Mouse (Mus musculus) common myeloid progenitor, adult 5-6 weeks (primary cell): ENCODE results near the gene Macf1. TPM values are rescaled to one million over a fixed set of nuclear protein-coding genes. Genes with fewer than 3 reads are reported as not detected.
"Not testable (repeated sequence)": the region's sequence is repeated elsewhere in the genome, so short reads cannot be mapped to it uniquely, and the experiment has no call there.

ENCODE experiments used
- ATAC-seq: replicated peaks from 2 replicates; pipeline ENCODE4 v1.8.0; 2016; ENCODE audit warnings: low read depth, mild to moderate bottlenecking, moderate TSS enrichment, inconsistent platforms; ENCODE audit not compliant: poor library complexity, severe bottlenecking
- total RNA-seq: library from RNA; stranded (forward); fragments of 200-1000, 187-1606 nt; gene quantifications from 2 replicates; pipeline ENCODE4 v1.2.3, GENCODE M21; 2017

Macf1 gene
- total RNA-seq, 1 experiment from 2014 or later, result 225 TPM

DNA sequence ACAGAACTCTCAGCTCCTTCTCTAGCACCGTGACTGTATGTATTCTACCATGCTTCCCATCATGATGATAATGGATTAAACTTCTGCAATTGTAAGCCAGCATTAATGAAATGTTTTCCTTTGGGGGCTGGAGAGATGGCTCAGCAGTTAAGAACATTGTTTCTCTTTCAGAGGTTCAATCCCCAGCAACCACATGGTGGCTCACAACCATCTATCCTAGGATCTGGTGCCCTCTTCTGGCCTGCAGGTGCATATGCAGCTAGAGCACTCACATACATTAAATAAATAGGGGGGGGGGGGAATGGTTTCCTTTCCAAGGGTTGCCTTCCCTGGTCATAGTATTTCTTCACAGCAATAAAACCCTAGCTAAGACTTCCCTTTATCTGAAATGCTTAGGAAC, 292.0 kb downstream of the Macf1 start:
- peak; percentile 63; the same call in 1 of the 2 replicates for ATAC-seq

DNA sequence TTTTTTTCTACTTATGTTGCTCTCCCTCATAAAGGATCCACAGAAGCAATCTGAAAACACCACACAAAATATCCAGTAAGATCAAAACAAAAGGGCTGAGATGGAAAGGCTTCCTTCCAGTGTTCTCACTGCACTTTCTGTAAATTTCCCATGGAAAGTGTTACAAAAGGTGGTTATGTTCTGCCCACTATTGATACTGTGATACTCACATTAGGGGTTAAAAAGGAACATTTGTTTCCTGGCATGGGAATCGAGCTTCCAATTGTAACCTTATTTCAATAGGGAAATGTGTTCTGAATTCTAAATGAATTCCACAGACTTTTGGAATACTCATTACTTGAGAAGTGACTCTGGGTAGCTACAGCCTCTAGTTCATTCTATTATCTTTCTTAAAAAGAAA, 299.1 kb downstream of the Macf1 start:
- ATAC-seq, result no peak

DNA sequence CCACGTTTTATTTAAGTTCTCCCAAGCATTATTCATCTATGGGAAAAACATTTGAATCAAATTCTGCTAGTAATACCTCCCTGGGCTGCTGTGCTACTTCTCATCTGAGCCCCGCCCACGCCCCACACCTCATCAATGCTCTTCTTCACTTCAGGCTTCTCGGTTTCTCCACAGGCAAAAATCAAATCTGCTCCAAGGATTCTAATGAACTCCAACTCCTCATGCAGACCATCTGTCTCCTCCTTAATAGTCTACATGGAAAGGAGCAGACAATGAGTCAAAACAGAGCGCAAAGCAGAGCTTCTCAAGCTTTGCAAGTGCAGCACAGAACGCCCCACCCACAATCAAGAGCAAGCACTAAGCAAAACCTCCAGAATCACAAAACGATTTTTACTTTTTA, 301.0 kb downstream of the Macf1 start:
- ATAC-seq, result no peak

DNA sequence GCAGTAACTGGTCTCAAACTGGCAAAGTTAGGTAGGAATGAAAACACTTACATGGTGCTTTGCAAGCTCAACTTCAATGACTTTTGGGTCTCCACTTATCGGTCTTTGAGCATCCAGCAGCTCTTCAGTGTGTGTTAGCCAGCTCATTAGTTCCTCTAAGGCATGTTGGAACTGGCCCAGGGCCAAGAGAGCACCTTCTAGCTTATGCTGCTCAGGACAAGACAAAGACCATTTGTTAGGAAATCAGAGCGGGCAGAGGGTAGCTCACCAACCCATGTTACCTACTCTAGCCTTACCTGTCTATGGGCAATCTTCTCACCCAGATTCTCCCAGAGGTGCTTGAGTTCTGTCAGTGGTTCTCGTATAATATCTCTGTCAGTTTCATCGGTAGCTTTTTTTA, 302.1 kb downstream of the Macf1 start:
- no peak for ATAC-seq

DNA sequence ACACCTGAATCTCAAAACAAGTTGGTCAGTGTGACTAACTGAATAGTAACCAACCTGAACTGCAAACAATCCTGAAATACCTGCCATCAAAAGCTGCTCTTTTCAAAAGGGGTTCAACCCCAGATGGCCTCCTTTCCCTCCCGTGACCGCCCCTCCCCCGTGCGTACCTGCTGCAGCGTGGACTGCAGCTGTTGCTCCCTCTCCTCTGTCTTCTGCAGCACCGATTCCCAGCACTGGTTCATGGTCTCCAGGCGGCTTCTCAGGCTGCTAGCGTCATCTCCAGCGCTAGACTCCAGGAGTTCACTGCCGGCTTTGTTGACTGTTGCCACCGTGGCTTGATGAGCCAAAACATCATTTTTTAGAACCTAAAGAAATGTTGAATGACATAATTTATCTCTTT, 302.6 kb downstream of the Macf1 start:
- no peak for ATAC-seq

DNA sequence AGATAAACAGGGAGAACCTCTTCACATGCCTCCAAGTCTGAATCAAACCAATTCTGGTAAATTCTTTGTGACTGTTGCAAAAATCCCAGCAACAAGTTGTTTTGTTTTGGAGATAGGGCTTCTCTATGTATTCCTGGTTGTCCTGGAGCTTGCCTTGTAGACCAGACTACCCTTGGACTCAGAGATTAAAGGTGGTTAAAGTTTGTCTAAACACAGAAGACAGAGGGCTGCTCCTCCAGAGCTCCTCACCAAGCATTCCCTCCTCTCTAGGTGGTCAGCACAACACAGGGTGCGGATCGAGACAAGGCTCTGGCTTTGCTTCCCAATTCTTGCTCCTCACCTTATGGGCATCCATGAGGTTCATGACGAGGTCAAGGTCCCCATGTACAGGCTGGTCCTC, 308.1 kb downstream of the Macf1 start:
- ATAC-seq, result no peak

DNA sequence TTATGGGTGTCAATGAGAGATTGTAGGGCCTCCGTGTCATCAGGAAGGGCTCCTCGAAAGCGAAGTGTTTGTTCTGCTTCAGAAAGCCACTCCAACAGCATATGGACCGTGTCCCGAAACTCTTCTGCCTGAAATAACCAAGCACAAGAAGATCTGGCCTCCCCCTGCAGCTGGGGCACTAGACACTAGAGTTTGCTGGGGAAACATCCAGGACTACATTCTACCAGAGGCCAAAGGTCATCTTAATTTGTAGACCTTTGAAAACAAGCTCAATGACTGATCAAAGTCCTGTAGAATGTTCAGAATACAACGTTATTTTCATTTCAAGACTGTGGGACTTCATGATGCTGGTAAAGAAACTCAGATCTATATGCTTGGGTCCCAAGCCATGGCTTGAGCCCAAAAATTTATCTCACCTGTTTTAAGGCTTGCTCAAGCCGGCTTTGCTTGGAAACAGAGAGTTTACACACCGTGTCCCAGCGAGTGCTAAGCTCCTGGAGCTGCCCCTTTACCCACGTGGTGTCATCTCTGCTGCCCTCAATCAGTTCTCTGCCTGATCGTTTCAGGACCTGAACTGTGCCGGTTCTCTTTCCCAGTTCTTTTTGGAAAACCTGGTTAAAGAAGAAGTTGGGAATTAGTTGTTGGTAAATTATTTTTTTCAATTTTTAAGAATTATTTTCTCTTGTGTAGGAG, 309.7 kb downstream of the Macf1 start:
- no peak for ATAC-seq

DNA sequence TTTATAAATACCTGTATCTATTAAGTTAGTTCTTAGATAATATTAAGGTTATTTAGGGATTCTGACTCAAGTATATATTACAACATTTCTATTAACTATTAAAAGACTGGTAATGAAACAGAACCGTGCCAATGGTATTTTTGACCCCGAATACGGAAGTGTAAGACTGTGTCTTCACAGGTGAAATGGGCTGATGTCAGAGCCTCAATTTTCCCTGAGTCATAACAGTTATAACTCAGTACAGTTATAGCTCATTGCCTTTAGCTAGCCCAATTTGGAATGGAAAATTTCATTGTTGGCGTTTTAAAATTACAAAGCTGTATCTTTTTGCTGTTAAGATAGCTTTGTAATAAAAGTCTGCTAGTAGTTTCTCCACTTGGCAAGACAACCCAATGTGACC, 320.6 kb downstream of the Macf1 start:
- no peak for ATAC-seq

DNA sequence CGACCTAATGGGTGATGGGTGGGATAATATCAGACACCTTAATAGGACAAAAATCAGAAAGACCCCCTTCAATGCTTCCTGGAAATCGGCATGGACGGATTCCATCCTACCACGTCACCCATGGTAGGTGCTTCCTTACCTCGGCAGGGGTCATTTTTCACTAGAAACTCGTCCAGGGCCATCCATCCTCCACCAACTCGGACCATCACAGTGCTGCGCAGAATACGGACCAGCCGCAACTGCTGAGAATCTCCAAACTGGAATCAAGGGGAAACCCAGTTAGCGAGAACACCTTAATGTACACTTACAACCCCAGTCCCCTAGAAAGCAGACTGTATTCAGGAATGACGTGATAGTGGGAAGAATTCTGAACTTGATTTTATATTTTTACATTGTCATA, 323.4 kb downstream of the Macf1 start:
- ATAC-seq, result no peak

DNA sequence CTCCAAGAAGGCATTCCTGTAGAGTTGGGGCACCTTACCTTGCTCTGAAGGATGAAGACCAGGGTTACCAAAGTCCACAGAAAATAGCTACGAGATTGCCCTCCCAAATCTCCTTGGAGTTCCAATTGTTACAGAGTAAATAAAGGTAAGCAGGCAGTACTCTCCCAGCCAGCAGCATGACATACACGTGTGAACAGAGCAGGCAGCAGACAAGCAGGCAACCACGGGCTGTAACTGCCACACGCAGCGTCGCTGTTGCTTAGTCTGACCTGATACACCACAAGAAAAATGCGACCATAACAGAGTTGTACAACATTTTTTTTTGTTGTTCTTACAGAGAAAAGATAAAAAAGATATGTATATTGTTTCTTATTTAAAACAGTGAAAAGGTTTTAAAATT, 325.5 kb downstream of the Macf1 start:
- ATAC-seq, result no peak

DNA sequence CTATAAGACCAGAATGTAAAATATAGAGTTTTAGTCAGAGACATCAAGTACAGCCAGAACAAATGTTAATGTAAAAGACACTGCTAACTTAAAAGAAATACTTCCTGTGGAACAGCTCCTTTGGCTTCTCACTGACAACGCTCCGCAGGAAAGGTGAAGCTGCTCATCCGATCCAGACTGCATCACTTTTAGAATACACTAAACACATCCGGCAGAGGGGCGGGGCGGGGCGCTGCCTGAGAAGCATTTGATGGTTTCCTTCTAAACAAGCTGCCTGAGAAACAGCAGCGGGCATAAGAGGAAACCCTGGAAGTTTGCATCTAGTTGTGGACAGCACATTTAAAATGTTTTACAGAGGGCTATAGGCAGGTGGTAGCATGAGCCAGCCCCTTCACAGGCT, 328.2 kb downstream of the Macf1 start:
- ATAC-seq, result no peak

DNA sequence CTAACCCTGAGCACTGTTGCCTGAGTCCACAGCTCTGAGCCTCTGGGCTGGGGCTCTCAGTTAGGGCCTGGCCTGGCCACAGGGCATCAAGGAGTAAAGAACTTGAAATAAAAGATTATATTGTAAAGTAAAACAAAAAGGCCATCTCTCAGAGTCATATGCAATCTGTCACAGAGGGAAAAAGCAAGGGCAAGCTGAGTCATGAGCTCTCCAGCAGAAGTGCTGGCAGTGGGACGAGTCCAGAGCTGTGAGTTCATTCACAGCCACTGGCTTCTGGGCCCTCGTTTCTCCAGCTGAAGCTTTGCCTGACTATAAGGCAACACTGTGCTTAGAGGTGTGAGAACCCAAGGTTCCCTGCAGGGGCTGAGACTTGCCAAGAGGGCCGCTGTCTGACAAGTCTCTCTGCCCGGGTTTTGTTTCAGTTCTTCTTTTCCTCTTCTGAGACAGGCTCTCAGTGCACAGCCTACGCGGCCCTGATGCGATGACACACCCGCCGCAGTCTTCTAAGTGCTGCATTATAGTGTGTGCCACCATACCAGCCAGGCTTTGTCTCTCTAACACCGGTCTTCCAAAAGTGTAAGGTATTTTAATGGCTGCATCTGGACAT, 330.8 kb downstream of the Macf1 start:
- 0 out of 2 replicates have a peak, but pooled peaks have one; percentile 50 for ATAC-seq

DNA sequence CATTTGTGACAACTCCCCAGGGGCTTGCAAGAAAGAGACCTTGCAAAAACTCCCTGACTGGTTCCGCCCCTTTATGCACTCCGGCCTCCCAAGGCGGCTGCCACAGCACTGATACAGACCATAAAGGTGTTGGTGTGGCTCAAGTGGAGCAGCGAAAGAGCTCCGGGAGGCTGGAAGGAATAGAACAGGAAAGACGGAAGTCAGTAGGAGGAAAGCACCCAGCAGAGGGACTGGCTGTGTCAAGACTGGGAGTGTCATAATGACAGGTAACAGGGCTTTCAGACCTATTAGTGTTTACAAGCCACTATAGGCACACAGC, 340.7 kb downstream of the Macf1 start:
- peak; percentile 16; the same call in 1 of the 2 replicates for ATAC-seq

DNA sequence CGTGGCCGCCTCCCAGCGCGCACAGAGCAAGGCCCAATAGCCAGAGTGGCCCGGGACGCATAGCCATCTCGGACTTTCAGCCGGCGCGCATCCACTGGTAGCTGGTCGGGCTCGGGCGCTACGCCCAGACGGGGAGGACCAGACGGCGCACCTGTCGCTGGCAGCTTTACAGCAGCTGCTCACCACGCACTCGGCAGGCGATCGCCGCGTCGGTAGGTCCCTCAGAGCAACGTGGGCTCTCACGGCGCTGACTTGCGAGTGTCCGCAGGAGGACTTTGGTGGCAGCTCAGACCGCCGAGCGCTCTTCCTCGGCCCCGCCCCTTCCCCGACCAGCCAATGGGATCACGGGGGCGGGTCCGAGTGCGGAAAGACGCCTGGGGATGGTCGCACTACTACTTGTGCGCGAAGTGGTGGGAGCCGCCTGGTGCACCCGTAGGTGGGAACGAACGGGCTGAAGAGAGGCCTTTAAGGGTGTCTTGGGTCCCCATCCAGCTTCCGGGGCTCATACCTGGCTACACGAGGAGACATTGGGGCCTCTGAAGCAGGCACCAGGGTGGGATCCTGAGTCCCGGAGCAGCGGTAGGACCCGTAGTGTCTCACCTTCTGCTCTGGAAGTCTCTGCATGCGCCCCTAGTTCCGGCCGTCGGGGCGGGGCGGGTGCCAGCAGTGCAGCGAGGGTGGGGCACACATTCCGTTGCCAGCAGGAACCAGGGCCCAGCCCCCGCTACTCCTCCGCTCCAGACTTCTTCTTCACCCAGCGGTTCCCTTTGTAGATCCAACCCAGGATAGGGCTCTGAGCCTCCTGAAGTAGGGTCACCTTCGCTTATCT, 341.3 kb downstream of the Macf1 start, which contains the start of gene Bmp8a:
Bmp8a (minus strand) TSS at position 611 of the 829 bp plus-strand sequence.
- ATAC-seq, result peak; percentile 90

DNA sequence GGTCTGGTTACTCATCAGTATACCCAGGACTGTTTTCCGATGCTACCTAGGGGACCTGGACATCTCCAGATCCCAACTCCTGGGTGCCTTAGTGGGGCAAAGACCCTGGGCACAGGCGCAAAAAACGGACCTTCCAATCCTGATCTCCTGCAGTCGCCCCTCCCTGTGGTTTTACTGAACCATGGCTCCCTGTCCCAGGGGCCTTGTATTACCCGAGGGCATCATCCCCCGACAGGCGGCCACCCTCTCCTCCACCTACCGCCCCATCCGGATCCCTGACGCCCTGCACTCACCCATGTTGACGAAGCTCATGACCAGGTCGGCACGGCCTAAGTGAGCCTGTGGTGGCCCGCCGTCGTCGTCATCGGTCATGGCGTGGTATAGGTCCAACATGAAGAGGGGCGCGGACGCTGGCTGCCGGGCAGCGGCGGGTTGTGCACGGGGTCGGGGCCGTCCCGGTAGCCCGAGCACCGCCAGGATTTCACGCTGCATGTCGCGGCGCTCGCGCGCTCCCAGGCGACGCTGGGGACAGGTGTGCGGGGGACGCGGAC, 342.0 kb downstream of the Macf1 start:
- peak; percentile 17; the same call in 1 of the 2 replicates for ATAC-seq

DNA sequence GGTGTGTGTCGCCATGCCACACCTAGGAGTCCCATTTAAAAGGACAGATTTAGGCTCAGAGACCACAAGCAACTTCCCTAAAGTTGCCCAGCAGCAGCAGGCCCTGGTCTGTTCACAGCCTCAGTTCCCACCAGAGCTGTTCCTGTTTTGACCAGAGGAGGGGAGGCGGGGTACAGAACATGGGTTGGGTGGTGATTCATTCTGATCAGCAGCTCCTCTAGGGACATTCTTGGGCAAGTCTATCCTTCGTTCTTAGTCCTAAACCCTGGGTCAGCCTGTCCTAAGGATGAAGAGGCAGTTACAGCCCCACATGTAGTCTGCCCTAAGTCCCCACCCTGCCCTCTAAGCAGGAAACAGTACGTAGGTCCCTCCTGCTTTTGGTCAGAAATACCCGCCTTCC, 343.9 kb downstream of the Macf1 start:
- ATAC-seq, result no peak

DNA sequence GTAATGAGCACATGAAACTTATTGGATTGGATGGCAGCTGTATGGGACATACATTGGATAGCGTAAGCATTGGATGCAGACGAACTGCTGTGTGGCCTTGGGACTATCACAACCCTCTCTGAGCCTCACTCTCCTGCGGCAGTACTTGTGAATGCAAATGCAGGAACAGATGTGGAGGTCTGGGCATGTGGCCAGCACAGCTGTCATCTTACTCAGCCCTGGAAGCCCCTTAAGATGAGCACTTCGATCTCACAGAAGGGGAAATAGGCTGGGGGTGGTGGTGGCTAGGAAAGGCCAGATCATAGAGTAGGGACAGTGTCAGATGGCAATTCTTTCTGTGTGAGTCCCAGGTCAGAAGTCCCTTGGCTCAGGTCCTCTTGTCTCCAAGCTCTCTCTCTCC, 346.5 kb downstream of the Macf1 start:
- no peak for ATAC-seq

DNA sequence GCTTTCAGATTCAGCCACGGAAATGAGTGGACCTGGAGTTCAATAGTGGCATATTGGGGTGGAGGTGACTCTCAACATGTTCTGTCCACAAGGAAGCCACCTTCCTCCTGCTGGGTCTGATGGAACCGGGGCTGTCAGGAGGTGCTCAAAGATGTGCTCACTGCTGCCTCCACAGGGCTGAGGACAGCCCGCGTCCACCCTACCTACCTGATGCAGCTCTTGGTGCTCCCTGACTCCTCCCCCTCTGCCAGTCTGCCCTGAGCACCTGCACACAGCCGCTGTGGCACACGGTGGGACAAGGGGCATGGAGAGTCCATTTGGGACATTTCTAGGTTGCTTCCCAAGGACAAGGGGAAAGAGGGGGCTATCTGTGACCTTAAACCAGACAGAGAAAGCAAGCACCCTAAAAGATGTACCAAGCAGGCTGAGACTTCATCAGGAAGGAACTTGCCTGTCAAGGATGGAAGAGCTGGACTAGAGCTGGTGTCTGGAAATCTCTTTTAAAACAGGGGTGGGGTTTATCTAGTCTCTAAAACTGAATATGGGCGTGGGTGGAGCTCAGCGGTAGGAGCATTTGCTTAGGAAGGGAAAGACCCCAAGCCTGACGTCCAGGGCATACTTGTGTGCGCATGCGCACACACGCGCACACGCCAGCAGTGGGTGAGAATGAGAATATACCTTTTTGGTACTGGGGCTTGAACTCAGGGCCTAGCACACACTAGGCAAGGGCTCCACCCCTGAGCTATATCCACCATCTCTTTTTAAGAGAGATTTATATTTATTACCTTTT, 348.2 kb downstream of the Macf1 start:
- ATAC-seq, result no peak

DNA sequence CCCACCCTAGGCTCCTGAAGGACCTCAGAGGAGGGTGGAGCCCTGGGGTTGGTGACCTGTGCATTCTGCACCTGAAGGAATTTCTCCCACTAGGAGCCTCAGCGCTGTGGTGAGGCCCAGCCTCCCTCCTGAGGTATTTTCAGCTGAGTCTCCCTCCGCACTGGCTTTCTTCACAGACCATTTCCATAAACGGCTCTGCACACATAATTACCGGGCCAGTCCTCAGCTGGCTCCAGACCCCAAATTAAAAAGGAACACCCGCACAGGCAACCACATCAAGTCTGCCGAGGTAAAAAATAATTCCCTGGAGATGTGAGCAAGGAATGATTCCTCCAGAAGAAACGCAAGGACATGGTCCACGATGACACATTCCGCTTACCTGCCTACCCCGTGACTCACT, 348.9 kb downstream of the Macf1 start:
- not testable (repeated sequence) for ATAC-seq

DNA sequence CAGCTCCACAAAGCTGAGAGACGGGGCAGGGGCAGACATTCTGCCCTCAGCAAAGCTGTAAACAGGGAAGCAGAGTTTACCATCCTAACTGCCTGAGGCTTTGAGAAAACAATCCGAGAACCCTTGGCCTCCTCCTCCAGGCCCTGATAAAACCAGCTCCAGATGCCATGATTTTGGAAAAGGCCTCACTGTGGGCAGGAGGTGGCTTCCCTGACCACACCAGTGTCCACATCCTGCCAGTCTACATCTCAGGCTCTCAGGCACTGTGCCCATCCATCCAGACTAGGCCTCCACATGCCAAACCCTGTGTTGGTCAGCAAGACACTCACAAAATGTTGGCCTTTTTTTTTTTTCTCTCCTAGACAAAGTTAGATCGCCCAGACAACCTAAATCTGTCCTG, 350.0 kb downstream of the Macf1 start:
- ATAC-seq, result no peak
